Mouse (Mus musculus): ENCODE data around the gene H2-Q10. TPM values are rescaled to one million over a fixed set of nuclear protein-coding genes. Genes with fewer than 3 reads are reported as not detected.

H2-Q10 gene
- polyA plus RNA-seq, 1 experiment from 2014 or later = 0.07 TPM

GRCm38 (mm10) chr17:35516652-35517500 is 47.0 kb downstream of the H2-Q10 start, which contains the start of the genes Tcf19 and Cchcr1:
Gene Tcf19 (minus strand): TSS chr17:35516824.
Gene Cchcr1 (plus strand): TSS chr17:35517100.
- peak within 1 kb of the TSS; percentile 28 for H3K27ac ChIP-seq

GRCm38 (mm10) chr17:35517526-35517925 is 47.6 kb downstream of the H2-Q10 start:
- WGBS (ENCODE audit: missing documents) = 27% methylated on average over 12 of the region's 12 CpGs
- peak overlapping the region; percentile 53 for H3K4me3 ChIP-seq (ENCODE audit: inconsistent target)
- H3K79me2 ChIP-seq (ENCODE audit: inconsistent target) = no peaks in the 10 kb centered on the region
- no peak overlapping the region for H3K27ac ChIP-seq
- no peaks in the 10 kb centered on the region for H3K36me3 ChIP-seq (ENCODE audit: inconsistent target)

More at GRCm38 (mm10) chr17:35516652-35517500, 47.0 kb downstream of the H2-Q10 start, which contains the start of the genes Tcf19 and Cchcr1:
- Histone ChIP-seq H3K79me2 (ENCODE audit: inconsistent target) (no peaks in the 10 kb centered on the region), H3K4me3 (ENCODE audit: inconsistent target) (peak within 1 kb of the TSS; percentile 66), H3K36me3 (ENCODE audit: inconsistent target) (no peaks in the 10 kb centered on the region)
- under 1% methylated on average over 59 of the region's 67 CpGs for WGBS (ENCODE audit: missing documents)

Other genes starting within 250 kb of the H2-Q10 start
- gene Gm16181, start 249.3 kb upstream of the H2-Q10 start, polyA plus RNA-seq (2018) = not detected in 3 replicates
- 5.0 to 12.5 TPM (median 6.9 TPM) in 3 replicates for gene Atp6v1g2, start 236.4 kb upstream of the H2-Q10 start, polyA plus RNA-seq (2018)
- 8.3 to 16.7 TPM (median 14.8 TPM) in 3 replicates for gene Nfkbil1, start 234.3 kb upstream of the H2-Q10 start, polyA plus RNA-seq (2018)
- 113 to 158 TPM (median 122 TPM) in 3 replicates for gene Ddx39b, start 228.3 kb upstream of the H2-Q10 start, polyA plus RNA-seq (2018)
- gene H2-D1, start 207.4 kb upstream of the H2-Q10 start, polyA plus RNA-seq (2018) = 2,972 to 5,352 TPM (median 3,334 TPM) in 3 replicates
- not detected in 3 replicates for gene H2-Q1, start 149.7 kb upstream of the H2-Q10 start, polyA plus RNA-seq (2018)
- not detected in 3 replicates for gene H2-Q2, start 127.8 kb upstream of the H2-Q10 start, polyA plus RNA-seq (2018)
- gene H2-Q4, start 90.5 kb upstream of the H2-Q10 start, polyA plus RNA-seq (2018) = 54.4 to 151 TPM (median 62.1 TPM) in 3 replicates
- gene H2-Q6, start 45.2 kb upstream of the H2-Q10 start, polyA plus RNA-seq (2018) = 6.1 to 11.8 TPM (median 9.4 TPM) in 3 replicates
- gene H2-Q7, start 30.9 kb upstream of the H2-Q10 start, polyA plus RNA-seq (2018) = 9.6 to 18.4 TPM (median 13.1 TPM) in 3 replicates
- gene Pou5f1, start 35.9 kb downstream of the H2-Q10 start, polyA plus RNA-seq (2018) = not detected in 3 replicates
- 2.7 to 15.5 TPM (median 3.0 TPM) in 3 replicates for gene Tcf19, start 46.7 kb downstream of the H2-Q10 start, polyA plus RNA-seq (2018)
- 1.3 to 3.3 TPM (median 2.1 TPM) in 3 replicates for gene Cchcr1, start 47.0 kb downstream of the H2-Q10 start, polyA plus RNA-seq (2018)
- not detected in 3 replicates for gene Psors1c2, start 63.1 kb downstream of the H2-Q10 start, polyA plus RNA-seq (2018)
- not detected in 3 replicates for gene Cdsn, start 82.0 kb downstream of the H2-Q10 start, polyA plus RNA-seq (2018)
- not detected in 3 replicates for gene 2300002M23Rik, start 97.4 kb downstream of the H2-Q10 start, polyA plus RNA-seq (2018)
- gene Sfta2, start 131.5 kb downstream of the H2-Q10 start, polyA plus RNA-seq (2018) = not detected in 3 replicates
- gene Gm9573, start 156.5 kb downstream of the H2-Q10 start, polyA plus RNA-seq (2018) = not detected in 3 replicates
- gene Mucl3, start 173.6 kb downstream of the H2-Q10 start, polyA plus RNA-seq (2018) = not detected in 3 replicates
- gene Vars2, start 197.5 kb downstream of the H2-Q10 start, polyA plus RNA-seq (2018) = 3.5 to 5.8 TPM (median 4.5 TPM) in 3 replicates
- gene Gtf2h4, start 203.7 kb downstream of the H2-Q10 start, polyA plus RNA-seq (2018) = 6.2 to 17.0 TPM (median 10.0 TPM) in 3 replicates
- 0.27 to 0.42 TPM in 2 of 3 replicates, not detected in the other for gene Ddr1, start 234.5 kb downstream of the H2-Q10 start, polyA plus RNA-seq (2018)

Measured in macrophage (primary cell).